Mouse (Mus musculus) spleen, postnatal 14 days (tissue): ENCODE data around the gene Gm8246.
"Not testable (repeated sequence)": the region's sequence is repeated elsewhere in the genome, so short reads cannot be mapped to it uniquely, and the experiment has no call there.

ENCODE experiments used
- DNase-seq, 2 experiments: peaks; one replicate each; pipeline ENCODE4 v3.0.0; 2021 to 2022; ENCODE audit warnings: low spot score in 2 of 2

Gm8246 gene

DNA sequence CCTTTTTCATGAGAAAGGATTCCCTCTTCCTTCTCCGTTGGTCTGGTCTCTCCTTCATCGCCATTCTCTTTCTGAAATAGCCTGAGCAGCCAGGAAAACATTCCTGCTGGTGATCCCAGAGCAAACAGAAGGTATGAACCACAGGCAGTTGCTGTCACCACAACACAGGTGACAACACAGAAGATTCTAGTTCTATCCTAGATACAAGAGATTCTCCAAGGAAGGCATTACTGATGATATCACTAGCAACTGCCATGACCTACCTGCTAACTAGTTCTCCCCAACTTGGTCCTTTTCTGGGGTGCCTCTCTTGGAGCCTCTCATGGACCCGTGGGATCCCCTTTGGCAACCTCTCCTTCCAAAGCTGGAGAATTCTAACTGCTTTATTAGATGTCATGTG is at the start of gene Gm8246:
TSS of gene Gm8246 (minus strand) at position 101 of the 400 bp plus-strand sequence.
- not testable (repeated sequence) for DNase-seq

DNA sequence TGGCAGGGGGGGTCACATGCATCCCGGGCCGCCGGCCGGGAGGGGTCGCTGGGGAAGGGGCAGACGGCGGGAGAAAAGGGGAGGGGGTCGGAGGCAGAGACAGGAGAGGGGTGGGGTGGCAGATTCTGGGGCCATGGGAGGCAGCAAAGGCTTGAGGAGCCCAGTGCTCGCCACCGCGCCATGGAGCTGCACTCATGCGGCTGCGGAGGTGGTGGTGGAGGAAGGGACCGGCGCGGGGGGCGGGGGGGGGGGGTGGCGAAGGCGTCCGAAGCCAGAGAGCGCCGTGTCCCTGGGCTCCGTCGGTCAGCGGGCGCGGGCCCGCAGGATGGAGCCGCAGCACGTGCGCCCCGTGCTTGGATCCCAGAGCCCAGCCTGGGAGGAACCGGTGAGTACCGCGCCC is 23.7 kb upstream of the Gm8246 start, which contains the start of gene Gm3488:
TSS of gene Gm3488 (plus strand) at position 301 of the 400 bp plus-strand sequence.
- not testable (repeated sequence) for DNase-seq

DNA sequence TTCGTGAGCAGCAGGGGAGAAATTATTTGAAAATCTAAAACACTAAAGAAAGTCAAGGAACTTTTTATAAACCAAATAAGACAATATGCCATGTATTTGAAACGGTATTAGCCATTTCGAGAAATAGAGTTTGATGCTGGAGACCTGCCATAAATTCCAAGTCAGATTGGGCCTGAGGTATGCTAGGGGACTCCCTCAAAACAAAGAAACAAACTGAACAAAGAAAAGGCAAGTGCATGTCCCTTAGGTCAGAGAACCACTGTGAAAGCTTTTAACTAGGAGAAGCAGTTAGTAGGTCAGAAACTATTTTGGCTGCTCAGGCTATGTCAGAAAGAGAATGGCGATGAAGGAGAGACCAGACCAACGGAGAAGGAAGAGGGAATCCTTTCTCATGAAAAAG is 6.3 kb upstream of the Gm8246 start, which contains the start of gene Gm3187:
TSS of gene Gm3187 (plus strand) at position 301 of the 400 bp plus-strand sequence.
- not testable (repeated sequence) for DNase-seq

DNA sequence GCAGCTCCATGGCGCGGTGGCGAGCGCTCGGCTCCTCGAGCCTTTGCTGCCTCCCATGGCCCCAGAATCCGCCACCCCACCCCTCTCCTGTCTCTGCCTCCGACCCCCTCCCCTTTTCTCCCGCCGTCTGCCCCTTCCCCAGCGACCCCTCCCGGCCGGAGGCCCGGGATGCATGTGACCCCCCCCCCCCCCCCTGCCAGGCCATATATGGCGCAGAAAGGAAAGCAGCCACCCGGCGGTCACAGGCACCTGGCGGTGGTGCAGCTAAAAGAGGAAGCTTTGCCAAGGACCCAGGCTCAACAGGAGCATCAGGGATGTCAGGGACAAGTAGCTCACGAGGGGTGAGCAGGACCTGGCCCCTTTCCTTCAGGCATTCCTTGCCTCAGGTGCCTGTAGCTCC is 17.2 kb downstream of the Gm8246 start:
- DNase-seq, result not testable (repeated sequence)

DNA sequence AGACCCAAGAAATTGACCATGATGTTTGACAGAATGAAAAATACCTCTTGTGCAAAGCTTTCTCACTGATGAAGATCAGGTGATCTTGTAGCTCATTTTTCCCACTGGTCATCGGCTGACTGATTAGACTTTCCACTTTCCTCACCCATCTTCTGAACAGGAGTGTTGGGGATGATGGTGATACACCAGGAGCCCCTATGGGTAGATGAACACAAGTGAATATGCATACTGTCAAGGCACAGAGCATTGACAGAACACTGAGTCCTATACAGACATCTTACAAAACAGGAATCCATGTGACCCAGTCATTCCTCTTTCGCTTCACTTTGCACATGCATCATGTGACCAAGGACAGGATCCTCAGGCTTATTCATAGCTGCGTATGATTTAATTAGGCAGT is 22.3 kb downstream of the Gm8246 start, which contains the start of gene Gm3194:
TSS of gene Gm3194 (minus strand) at position 101 of the 400 bp plus-strand sequence.
- DNase-seq, result not testable (repeated sequence)
